Mouse (Mus musculus) ES-E14 (cell line): ENCODE data around the gene Ccr8.

Source experiments
- CHD2 ChIP-seq: IDR thresholded peaks from 2 replicates; pipeline ENCODE4 v1.6.1; 2014; ENCODE audit warnings: mild to moderate bottlenecking, low read depth, low read length, inconsistent platforms
- HCFC1 ChIP-seq: IDR thresholded peaks from 2 replicates; pipeline ENCODE4 v1.6.1; 2012; ENCODE audit warnings: low read length, inconsistent platforms, borderline replicate concordance; ENCODE audit not compliant: insufficient read depth
- MAFK ChIP-seq: IDR thresholded peaks from 2 replicates; pipeline ENCODE4 v1.6.1; 2014; ENCODE audit warnings: mild to moderate bottlenecking, low read depth, low read length, inconsistent platforms; ENCODE audit not compliant: insufficient read depth
- ZC3H11A ChIP-seq: IDR thresholded peaks from 2 replicates; pipeline ENCODE4 v1.6.1; 2012; ENCODE audit warnings: low read depth, mild to moderate bottlenecking, inconsistent platforms, low read length, borderline replicate concordance
- ZNF384 ChIP-seq: IDR thresholded peaks from 2 replicates; pipeline ENCODE4 v1.6.1; 2012; ENCODE audit warnings: low read depth, low read length, inconsistent platforms

GRCm38 (mm10) chr9:120111156-120111945, 19.4 kb downstream of the Ccr8 start:
- no peak for TF ChIP-seq CHD2
- TF ChIP-seq ZC3H11A, result no peak
- no peak for TF ChIP-seq HCFC1
- TF ChIP-seq MAFK, result no peak
- TF ChIP-seq ZNF384, result no peak
